ENCODE assay signal across 17 mouse cellular contexts in genomic region chr5:120969703-120970102, GRCm38 (mm10). TPM values are rescaled to one million over a fixed set of nuclear protein-coding genes. Genes with fewer than 3 reads are reported as not detected.
DNase-seq lines count a peak whose midpoint lies in the region; ATAC-seq and TF ChIP-seq lines count a peak whose summit lies in the region.
"Had no signal": no experiment of that assay in that cellular context is flagged by ENCODE, and none has a peak within 500 bp of the region (broad histone marks: within the 10 kb centered on the region; RNA-seq: fewer than 3 reads in every experiment).

No protein-coding gene starts in this region.

- intact Hi-C loops in gastrocnemius, postnatal 14 days (cut with DNase I; ENCODE audit: low total_unique reads), result no loop called here
- intact Hi-C loops in left cerebral cortex, postnatal 14 days (cut with DNase I), result no loop called here
- intact Hi-C loops in left cerebral cortex, postnatal 25 days (cut with DNase I), result no loop called here
- intact Hi-C loops in heart, postnatal 10 days (cut with DNase I), result no loop called here

- no peak overlapping the region for H3K4me2 ChIP-seq in liver, postnatal 0 days (ENCODE audit: low read depth, low read length)
- H3K4me2 ChIP-seq: forebrain, embryonic 15.5 days; heart, embryonic 15.5 days had no signal

- H3K4me1 ChIP-seq in liver, postnatal 0 days (ENCODE audit: insufficient read depth), result no peaks in the 10 kb centered on the region
- H3K4me1 ChIP-seq: forebrain, embryonic 15.5 days; heart, embryonic 15.5 days had no signal

- 33% methylated on average over 4 of the region's 4 CpGs for WGBS in liver, postnatal 0 days (ENCODE audit: insufficient replicate concordance)

- no peak for TF ChIP-seq POLR2A in brain, embryonic 14.5 days (IDR thresholded peaks at IDR 0.05; ENCODE audit: borderline replicate concordance, extremely low read depth, insufficient read depth, insufficient read length, poor library complexity, severe bottlenecking)

- H3K27ac ChIP-seq in liver, postnatal 0 days (ENCODE audit: low read depth), result no peak overlapping the region
- H3K27ac ChIP-seq: forebrain, embryonic 15.5 days; heart, embryonic 15.5 days had no signal

- no peaks in the 10 kb centered on the region for H3K36me3 ChIP-seq in liver, postnatal 0 days (replicated peaks; ENCODE audit: insufficient read depth, low read length)
- H3K36me3 ChIP-seq: forebrain, embryonic 15.5 days; heart, embryonic 15.5 days had no signal

- no peak overlapping the region for H3K9ac ChIP-seq in liver, postnatal 0 days (replicated peaks)
- H3K9ac ChIP-seq: forebrain, embryonic 15.5 days; heart, embryonic 15.5 days had no signal

- DNase-seq in gastrocnemius, postnatal 14 days, result peak; percentile 41
- no peak for DNase-seq in gastrocnemius, postnatal 25 days
- DNase-seq in left cerebral cortex, postnatal 14 days (ENCODE audit: low spot score in 2 of 2), result peak; percentile 25 to 41
- DNase-seq in left cerebral cortex, postnatal 25 days (ENCODE audit: low spot score in 2 of 2), result no peak
- DNase-seq in brain, embryonic 14.5 days (ENCODE audit: low read depth), result peak; percentile 77
- peak; percentile 47 to 49 for DNase-seq in heart, postnatal 10 days
- DNase-seq in c-Kit-positive CD71-positive TER-119-positive erythroid progenitor cells, embryonic 14.5 days (ENCODE audit: low spot score), result no peak
- no peak for DNase-seq in liver, postnatal 0 days
- DNase-seq: B cell, adult 2 months; kidney, adult 11 months had no signal

- H3K9me3 ChIP-seq in liver, postnatal 0 days (ENCODE audit: low read length), result no peaks in the 10 kb centered on the region
- H3K9me3 ChIP-seq: forebrain, embryonic 15.5 days; heart, embryonic 15.5 days had no signal

- TF ChIP-seq CTCF in brain, embryonic 14.5 days (IDR thresholded peaks at IDR 0.05; ENCODE audit: borderline replicate concordance, extremely low read depth, insufficient read depth, insufficient read length), result no peak
- no peak for TF ChIP-seq CTCF in liver, postnatal 0 days (IDR thresholded peaks at IDR 0.05; ENCODE audit: low read depth)

- H3K4me3 ChIP-seq in liver, postnatal 0 days (ENCODE audit: low read depth, low read length), result no peak overlapping the region
- H3K4me3 ChIP-seq: forebrain, embryonic 15.5 days; heart, embryonic 15.5 days had no signal

- no peak for ATAC-seq in liver, postnatal 0 days
- ATAC-seq: forebrain, embryonic 15.5 days had no signal

- no peak for TF ChIP-seq EP300 in liver, postnatal 0 days (IDR thresholded peaks at IDR 0.05; ENCODE audit: low read depth)

- H3K27me3 ChIP-seq in liver, postnatal 0 days (ENCODE audit: insufficient read depth, low read length), result no peaks in the 10 kb centered on the region
- H3K27me3 ChIP-seq: forebrain, embryonic 15.5 days; heart, embryonic 15.5 days had no signal

RNA-seq across cellular contexts. Expression of gene Rph3a, which starts 40.2 kb away (rescaled TPM):
- total RNA-seq in gastrocnemius, postnatal 14 days (2021), result under 1 TPM in 1 of 2 experiments, not detected in 1; 0.06 TPM
- total RNA-seq in gastrocnemius, postnatal 25 days (2021), result under 1 TPM in 1 of 2 experiments, not detected in 1; 0.11 TPM
- total RNA-seq in left cerebral cortex, postnatal 14 days (2021), result 100 to 1,000 TPM; 252 to 253 TPM
- 100 to 1,000 TPM; 314 to 322 TPM for total RNA-seq in left cerebral cortex, postnatal 25 days (2021)
- polyA plus RNA-seq in brain, embryonic 14.5 days (2012; rRNA removed), result 21.8 and 31.1 TPM in 2 replicates
- total RNA-seq in heart, postnatal 10 days (2021), result not detected
- polyA plus RNA-seq in liver, postnatal 0 days (2015; fragmentation: Nextera tagmentation; extraction: Ambion mirVana), result 0.02 and 0.06 TPM in 2 replicates
- total RNA-seq: monocyte, adult 5-6 weeks had no signal
- polyA plus RNA-seq: heart, embryonic 15.5 days; limb, embryonic 11.5 days had no signal

RNA-seq across cellular contexts. Expression of gene Oas1d, which starts 55.4 kb away (rescaled TPM):
- total RNA-seq in gastrocnemius, postnatal 14 days (2021), result not detected
- not detected for total RNA-seq in gastrocnemius, postnatal 25 days (2021)
- total RNA-seq in left cerebral cortex, postnatal 14 days (2021), result not detected
- not detected for total RNA-seq in left cerebral cortex, postnatal 25 days (2021)
- 0.11 TPM in 1 of 2 replicates, not detected in the other for polyA plus RNA-seq in brain, embryonic 14.5 days (2012; rRNA removed)
- not detected for total RNA-seq in heart, postnatal 10 days (2021)
- not detected in 2 replicates for polyA plus RNA-seq in liver, postnatal 0 days (2015; fragmentation: Nextera tagmentation; extraction: Ambion mirVana)
- total RNA-seq: monocyte, adult 5-6 weeks had no signal
- polyA plus RNA-seq: embryonic facial prominence, embryonic 11.5 days; forebrain, embryonic 15.5 days; heart, embryonic 15.5 days; limb, embryonic 11.5 days; lung, embryonic 16.5 days; stomach, embryonic 14.5 days had no signal

Comparison
In these comparisons a context has a peak if more than half of its experiments do, and no peak if none do; other contexts are left out.
1. DNase-seq: peak in gastrocnemius, postnatal 14 days (single experiment), left cerebral cortex, postnatal 14 days (2 of 2), brain, embryonic 14.5 days (single experiment) and heart, postnatal 10 days (2 of 2); none in gastrocnemius, postnatal 25 days (single experiment), left cerebral cortex, postnatal 25 days (0 of 2), c-Kit-positive CD71-positive TER-119-positive erythroid progenitor cells, embryonic 14.5 days (single experiment) and liver, postnatal 0 days (single experiment).
2. RNA of gene Rph3a, which starts 40.2 kb away (total RNA-seq): 314 to 322 TPM in left cerebral cortex, postnatal 25 days and 252 to 253 TPM in left cerebral cortex, postnatal 14 days; 0.11 TPM in gastrocnemius, postnatal 25 days, 0.06 TPM in gastrocnemius, postnatal 14 days and not detected in heart, postnatal 10 days; every median in the first group is over 100 times any median in the second.